Mouse (Mus musculus) CD4-positive helper T cell, adult 2 months (primary cell): ENCODE measurements around the gene Akap9.
"Not testable (repeated sequence)": the region's sequence is repeated elsewhere in the genome, so short reads cannot be mapped to it uniquely, and the experiment has no call there.

Experiments
- DNase-seq: peaks from one replicate; pipeline ENCODE4 v3.0.0-alpha.2; 2012; ENCODE audit warnings: low read depth, missing footprints, low spot score

Akap9 gene

DNA sequence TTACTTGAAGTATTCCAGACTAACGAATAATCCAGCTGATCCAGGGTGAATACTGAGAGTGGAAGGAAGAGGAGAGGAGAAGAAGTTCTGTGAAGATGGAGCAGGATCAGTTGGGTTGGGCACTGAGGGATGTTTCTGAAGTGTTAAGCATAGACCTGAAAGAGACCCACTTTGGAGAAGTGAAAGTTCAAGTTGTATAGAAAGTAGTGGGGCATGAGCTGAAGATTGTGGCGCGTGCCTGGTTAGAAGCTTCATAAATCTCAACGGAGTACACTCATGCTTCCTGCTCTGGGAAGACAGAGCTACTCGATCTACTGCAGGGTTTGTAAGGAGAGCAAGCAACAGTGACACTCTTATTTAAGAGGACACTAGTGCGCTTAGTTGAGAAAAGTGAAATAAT is 41.3 kb downstream of the Akap9 start:
- DNase-seq = no peak

DNA sequence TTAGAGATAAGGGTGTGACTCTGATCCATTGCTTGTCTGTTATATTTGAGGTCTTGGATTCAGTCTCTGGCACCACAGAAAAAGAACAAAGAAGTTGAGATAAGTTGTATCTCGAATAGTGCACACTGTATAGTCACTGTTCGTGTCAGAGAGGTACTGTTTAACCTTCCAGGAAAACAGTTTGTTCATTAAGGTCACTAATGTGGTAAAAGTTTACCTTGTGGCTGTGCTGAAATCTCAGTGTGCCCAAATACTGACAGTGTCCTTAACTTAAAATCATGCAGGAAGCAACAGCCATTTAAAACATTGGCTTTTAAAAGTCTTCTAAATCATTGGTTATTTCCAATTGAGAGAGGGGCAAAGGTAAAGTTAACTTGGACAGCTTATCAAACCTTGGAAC is 43.1 kb downstream of the Akap9 start:
- no peak for DNase-seq

DNA sequence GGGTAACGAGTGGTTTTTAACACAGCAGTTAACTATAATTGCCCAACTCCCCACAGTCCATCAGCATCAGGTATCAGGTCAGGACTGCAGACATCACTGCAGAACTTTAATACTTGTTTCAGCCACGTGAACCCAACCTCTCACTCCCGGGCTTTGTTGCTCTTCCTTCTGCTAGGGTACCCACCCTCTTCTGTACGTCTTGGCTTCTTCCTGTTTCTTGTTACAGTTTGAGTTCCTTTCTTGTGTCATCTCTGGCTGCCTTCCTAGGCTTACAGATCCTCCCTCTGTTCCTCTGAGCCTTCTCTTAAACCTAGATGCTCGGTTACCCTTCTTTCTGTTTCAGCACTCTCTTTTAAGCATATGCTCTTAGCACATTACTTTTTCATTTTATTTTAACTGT is 45.9 kb downstream of the Akap9 start:
- DNase-seq = no peak

GRCm38 (mm10) chr5:3974896-3975295 is 47.0 kb downstream of the Akap9 start:
- no peak for DNase-seq

DNA sequence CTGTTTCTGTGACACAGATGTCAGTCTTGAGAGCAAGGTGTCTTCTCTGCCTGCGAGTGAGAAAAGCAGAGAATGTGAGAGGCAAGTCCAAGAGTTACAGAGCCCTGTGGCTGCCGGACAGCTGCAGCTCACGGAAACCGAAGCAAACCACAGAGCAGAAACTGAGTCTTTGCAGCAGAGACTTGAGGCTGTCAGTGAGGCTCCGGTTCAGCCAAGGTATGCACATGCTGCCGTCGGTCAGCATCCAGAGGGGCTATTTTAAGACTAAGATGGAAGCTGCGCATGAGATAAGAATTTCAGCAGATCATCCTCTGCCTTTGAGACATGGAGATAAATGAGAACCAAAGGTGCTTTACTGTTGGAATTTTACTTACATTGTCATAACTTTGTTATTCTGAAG is 48.3 kb downstream of the Akap9 start:
- DNase-seq = no peak

GRCm38 (mm10) chr5:3977904-3978303 is 50.0 kb downstream of the Akap9 start:
- no peak for DNase-seq

GRCm38 (mm10) chr5:3989608-3990007 is 61.8 kb downstream of the Akap9 start:
- DNase-seq = no peak

DNA sequence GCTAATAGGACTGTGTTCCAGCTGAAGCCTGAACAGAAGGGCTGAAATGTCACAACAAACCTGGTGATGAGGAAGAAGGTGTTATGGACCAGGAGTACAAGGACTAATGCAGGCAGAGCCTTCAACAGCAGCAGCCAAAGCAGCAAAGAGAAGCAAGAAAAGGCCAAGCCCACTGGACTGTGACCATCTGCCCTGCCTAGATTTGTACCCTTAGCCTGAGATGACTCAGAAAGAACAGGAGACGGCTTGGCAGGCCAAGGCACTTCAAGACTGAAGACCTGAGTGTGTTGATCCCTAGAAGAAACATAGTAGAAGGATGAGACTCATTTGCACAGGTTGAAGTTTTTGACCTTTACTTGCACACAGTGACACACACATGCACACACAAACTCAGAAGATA is 62.6 kb downstream of the Akap9 start:
- DNase-seq = no peak

DNA sequence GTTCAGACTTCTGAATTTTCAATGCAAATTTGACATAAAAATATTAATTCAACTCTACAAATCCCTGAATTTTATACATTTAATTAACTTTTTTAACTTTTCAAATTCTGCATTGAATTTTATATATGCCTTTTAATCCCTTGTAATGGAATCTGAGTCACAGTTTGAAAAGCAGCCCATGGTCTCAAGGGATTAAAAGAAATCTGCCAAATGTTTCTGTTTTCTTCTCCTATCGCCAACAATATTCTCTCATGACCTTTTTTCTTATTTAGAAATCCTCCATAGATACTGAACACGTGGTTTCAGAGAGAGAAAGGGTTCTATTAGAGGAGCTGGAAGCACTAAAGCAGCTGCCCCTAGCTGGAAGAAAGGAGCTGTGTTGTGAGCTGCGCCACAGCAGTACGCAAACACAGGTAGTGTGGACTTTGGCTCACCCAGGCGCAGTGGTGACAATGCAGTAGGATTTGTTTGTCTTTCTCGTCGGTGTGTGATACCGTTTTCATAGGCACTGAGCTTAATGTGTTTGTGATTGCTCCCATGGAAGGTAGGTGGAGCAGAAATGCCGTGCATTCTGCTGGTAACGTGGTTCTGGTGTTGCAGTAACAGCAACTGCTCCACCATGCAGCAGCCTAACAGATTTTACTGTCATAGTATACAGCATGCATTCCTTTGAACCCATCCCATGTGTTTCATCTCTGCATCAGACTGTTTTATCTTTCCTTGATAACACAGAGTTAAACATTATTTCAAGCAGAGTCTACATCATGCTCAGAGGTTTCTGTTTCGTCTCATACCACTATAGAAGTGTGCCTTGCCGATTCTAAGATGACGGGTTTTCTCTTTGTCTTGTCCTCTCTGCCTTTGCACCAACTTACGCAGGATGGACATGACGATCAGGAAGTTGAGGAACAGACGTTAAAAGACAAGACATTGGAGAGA is 76.9 kb downstream of the Akap9 start:
- no peak for DNase-seq

- no peak for DNase-seq
Measured at GRCm38 (mm10) chr5:4006606-4007005, 78.8 kb downstream of the Akap9 start.

GRCm38 (mm10) chr5:4008266-4008665 is 80.4 kb downstream of the Akap9 start:
- no peak for DNase-seq

DNA sequence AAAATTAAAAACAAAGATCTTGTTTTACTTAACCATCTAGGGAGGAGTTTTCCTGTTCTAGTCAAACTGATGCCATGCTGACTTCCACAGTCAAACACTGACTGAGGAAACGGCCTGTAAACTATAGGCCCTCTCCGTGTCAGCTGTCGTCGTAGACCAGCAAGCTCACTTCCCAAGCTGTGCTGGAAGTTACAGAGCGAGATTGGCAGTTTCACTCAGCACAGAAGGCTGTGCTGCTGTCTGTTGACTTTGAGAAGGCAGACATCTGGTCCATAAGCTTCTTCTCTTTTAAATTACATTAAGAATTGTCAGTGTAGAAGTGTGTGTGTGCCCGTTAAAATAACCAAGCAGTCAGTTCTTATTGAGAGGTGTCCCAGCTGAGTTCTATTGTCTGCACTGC is 81.7 kb downstream of the Akap9 start:
- DNase-seq = no peak

- not testable (repeated sequence) for DNase-seq
Measured at GRCm38 (mm10) chr5:4017646-4018045, 89.8 kb downstream of the Akap9 start.

DNA sequence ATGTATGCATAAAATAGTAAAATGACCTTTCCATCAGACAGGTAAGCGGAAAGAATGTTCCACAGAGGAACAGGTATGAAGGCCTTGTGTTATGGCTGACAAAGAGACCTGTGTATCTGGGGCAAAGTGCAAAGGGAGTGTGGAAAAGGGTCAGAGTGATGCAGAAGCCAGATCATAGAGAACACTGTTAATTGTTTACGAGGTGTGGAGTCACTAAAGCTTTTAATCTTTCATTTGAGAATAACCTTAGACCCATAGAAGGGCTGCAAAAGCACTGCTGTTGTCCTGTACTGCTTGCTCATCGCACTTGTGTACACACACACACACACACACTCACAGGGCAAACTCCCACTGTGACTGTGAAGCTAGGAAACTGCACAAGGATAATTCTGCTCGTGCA is 91.5 kb downstream of the Akap9 start:
- no peak for DNase-seq

- DNase-seq = no peak
Measured at GRCm38 (mm10) chr5:4020018-4020417, 92.2 kb downstream of the Akap9 start.

- DNase-seq = no peak
Measured at GRCm38 (mm10) chr5:4023186-4023585, 95.3 kb downstream of the Akap9 start.

DNA sequence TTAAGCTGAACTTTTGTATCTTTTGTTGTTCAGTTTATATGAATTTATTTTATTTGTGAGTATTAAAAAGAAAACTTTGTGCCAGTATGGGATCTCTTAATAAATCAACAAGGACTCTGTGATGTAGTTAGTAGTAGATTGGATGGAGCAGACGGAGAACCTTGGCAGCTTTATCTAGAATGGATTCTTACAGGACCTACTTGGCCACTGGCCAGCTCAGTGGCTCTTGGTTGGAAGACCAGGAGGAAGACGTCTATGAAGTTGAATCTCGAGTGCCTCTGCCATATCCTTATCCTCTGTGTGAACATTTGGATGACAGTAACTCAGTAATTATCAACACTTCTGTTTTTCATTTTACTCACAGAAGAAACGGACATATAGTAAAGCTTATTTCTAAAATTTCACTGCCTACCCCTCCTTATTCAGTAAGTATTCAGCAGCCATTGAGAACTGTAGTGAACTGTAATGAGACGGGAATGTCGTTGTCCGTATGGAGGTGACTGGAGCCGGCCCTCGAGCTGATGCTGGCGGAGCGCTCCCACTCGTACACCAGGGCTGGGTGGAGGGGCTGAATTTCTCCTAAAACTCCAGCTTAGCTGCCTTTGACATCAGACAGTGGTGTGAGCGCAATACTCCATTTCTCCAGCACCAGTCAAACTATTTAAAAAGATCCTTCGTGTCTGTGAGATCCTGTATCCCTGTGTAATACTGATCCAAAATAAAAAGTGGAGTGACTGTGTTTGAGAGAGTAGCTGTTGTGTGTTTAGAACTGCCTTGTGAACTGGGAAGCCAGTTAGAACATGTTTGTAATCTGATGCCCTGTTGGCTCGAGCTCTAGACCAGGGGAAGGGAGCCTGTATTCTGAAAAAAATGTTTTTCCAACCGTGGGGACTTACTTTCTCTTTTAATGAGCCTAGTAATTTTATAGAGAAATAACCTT is 96.2 kb downstream of the Akap9 start:
- DNase-seq = no peak

DNA sequence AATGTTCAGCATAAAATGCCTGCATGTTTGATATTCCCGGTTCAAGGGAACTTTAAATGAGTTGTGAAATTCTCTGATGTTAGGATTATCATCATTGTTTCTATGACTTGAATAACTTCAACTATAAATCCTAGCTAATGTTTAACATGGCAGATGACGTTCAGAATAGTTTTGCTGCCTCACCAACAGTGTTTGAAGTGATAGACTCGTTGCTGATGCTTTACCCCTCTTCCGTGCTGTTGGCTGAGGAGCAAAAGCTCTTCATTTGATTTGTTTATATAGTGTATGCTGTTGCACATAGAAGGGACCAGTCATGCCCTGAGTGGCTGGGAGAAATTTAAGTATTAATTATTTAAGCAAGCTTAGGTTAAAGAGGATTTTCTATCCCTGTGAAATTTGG is 96.9 kb downstream of the Akap9 start:
- DNase-seq = no peak

DNA sequence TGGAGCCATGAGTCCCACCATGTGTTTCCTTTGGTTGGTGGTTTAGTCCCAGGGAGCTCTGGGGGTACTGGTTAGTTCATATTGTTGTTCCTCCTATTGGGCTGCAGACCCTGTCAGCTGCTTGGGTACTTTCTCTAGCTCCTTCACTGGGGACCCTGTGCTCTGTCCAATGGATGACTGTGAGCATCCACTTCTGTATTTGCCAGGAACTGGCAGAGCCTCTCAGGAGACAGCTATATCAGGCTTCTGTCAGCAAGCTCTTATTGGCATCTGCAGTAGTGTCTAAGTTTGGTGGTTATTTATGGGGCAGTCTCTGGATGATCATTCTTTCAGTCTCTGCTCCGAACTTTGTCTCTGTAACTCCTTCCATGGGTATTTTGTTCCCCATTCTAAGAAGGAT is 98.5 kb downstream of the Akap9 start:
- not testable (repeated sequence) for DNase-seq

DNA sequence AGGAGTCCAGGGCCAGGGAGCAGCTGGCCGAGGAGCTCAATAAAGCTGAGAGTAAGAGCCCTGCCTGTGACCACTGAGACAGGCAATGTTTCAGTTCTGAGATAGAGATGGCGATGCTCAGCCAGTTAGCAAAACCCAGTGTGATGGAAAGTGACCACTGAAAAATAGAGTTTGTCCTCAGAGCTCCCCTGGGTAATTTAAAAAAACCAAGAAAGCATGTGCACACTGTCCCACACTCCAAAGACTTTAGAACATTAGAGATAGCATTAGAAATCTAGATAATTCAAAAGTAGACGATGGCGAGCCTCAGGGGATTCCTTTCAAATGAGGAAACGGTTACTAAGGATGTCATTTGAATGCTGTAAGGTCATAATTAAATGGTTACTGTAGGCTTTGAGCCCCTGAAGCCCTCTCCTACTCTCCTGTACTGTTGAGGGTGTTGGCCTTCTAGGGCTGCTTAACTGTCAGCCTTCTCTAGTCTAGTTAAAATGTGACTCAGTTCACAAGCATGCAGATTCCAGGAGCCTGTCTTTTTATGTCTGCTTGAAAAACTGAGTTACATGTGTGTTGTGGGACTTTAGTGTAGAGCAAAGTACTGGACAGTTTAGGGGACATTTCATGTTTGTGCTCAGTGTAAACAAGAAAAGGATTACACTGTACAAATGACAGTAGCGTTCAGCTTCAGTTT is 100.8 kb downstream of the Akap9 start:
- no peak for DNase-seq

DNA sequence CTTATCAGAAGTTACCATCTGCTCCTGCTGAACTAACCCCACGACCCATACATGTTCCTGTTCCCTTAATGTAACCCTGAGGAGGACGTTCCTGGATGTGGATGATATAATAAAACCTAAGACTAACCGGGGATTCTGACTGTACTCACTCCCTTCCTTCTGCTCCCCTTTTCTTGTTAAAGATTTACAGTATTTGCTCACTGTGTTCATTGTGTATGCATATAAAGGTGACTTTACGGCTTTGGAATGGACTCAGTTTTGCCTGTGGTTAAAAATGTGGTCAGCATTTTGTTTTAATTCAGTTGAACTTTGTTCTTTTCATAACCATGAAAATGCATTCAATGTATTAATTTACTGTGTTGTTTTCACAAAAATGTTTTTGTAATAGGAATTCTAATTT is 104.0 kb downstream of the Akap9 start:
- no peak for DNase-seq

GRCm38 (mm10) chr5:4036686-4037085 is 108.8 kb downstream of the Akap9 start:
- no peak for DNase-seq
